Mouse (Mus musculus) cerebellum, adult 8-10 months (tissue): ENCODE measurements at regions not wholly inside any gene's neighbourhood (a gene's known extent, or its start where the extent isn't known, plus 50 kb on each side); places are given as distances from the start of the nearest gene placed in this dataset.

Source experiments
- DNase-seq: peaks from one replicate; pipeline ENCODE4 v3.0.0; 2022

DNA sequence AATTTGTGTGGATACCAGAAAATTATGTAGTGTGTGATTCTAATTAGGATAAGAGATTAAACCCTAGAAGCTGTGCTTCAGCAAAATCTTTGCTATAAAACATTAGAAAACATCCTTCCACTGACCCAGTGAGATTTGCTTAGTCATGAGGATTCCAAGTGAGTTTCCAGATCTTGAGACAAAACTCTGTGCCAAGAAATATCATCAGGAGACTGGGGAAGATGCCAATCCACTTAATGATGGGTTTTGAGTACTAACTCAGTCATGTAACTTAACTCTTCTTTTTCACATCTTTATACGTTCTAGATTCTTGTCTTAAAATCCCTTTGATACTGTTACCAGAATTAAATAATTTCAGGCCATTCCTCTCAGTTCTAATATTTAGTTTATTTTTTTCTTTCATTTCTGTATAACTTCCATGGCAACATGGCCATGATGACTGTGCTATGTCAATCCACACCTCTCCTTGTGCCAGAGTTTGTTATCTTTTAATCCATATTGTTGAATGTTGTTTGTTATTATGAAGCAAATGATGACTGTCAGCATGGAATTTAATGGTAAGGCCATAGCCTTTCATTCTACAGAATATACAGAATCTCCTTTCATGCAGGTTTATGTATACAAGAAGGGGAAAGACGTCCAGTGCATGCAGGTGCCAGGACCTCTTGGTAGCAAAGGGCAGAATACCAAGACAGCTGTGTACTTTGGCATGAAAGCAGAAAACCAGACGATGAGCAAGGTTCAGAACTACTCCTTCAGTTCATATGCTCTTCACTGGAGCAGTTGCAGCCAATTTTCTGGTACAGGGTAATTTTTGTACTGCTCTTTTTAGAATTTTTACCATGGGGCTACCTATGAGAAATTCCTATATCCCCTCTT is 599.7 kb upstream of the Adamts5 start:
- DNase-seq: no peak

GRCm38 (mm10) chr16:86475145-86475544 is 573.5 kb upstream of the Adamts5 start:
- no peak for DNase-seq

- no peak for DNase-seq
These were observed 571.6 kb upstream of the Adamts5 start for GRCm38 (mm10) chr16:86473059-86473740.

GRCm38 (mm10) chr16:86461073-86461472 is 559.4 kb upstream of the Adamts5 start:
- DNase-seq: no peak

DNA sequence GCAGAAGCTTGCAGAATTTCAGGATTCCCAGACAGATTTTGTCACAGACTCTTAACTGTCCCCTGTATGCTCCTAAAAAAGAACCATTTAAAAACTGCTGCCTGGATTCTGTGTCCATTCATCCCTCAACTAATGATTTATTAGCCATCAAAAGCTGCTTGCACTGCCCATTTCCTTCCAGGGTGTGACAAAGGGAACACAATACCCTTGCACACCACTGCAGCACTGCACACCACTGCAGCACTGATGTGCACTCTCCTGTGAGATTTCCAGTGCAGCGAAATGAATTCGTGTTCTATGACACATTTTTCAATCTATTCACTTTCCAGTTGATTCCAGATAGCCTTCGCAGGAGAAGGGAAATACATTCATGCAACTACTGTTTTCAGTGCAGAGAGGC is 555.0 kb upstream of the Adamts5 start:
- no peak for DNase-seq

- no peak for DNase-seq
These were observed 553.2 kb upstream of the Adamts5 start for GRCm38 (mm10) chr16:86454810-86455209.

DNA sequence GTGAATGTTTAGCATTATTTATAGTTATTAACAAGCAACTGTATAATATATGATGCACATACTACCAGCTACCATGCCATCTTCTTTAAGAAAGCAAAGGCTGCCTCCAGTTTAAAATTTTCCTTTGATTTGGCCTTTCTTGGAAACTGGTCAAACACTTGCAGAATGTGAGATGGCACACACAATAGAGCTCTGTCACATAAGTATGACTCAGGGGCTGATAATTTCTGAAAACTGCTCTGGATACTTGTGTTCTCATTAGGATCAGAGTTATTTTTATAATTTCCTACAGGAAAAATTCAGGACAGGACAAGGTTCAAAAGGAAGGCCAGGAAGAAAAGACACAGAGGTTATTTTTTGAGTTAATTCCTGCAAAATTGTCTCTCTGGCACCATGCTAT is 552.4 kb upstream of the Adamts5 start:
- DNase-seq: no peak

GRCm38 (mm10) chr16:86448478-86449160 is 547.0 kb upstream of the Adamts5 start:
- no peak for DNase-seq

DNA sequence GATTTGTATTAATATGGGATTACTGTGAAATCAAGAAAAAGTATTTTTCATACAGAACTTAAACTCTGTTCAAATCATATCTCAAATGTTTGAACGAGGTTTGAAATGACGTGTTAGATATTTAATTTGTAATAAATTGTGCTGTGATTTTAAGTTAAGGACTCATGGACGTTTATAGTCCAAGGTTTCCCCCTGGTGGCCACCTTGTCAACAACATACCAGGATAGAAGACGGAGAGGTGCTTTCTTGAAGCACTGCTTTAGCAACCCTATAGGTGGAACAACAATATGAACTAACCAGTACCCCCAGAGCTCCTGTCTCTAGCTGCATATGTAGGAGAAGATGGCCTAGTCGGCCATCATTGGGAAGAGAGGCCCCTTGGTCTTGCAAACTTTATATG is 517.8 kb upstream of the Adamts5 start:
- DNase-seq: peak; percentile 40

GRCm38 (mm10) chr16:86404309-86404708 is 502.7 kb upstream of the Adamts5 start:
- no peak for DNase-seq

- no peak for DNase-seq
These were observed 499.8 kb upstream of the Adamts5 start for GRCm38 (mm10) chr16:86401381-86401780.

DNA sequence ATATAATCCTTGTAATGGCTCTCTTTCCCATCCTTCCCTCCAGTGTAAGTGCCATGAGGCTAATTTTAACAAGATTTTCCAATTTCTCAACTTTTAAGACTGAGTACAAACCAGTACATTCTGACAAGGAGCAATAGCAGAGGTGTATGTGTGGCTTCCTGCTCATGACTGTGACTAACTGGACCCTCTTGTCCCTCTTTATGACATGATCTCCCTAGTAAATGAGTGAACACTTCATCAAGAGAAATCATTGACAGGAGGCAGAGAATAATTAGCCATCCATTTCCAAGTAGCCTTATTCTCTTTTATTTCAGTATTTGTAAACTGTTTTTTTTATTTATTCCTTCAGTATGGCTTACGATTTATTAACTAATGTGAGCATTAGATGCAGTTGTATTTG is 497.7 kb upstream of the Adamts5 start:
- no peak for DNase-seq

DNA sequence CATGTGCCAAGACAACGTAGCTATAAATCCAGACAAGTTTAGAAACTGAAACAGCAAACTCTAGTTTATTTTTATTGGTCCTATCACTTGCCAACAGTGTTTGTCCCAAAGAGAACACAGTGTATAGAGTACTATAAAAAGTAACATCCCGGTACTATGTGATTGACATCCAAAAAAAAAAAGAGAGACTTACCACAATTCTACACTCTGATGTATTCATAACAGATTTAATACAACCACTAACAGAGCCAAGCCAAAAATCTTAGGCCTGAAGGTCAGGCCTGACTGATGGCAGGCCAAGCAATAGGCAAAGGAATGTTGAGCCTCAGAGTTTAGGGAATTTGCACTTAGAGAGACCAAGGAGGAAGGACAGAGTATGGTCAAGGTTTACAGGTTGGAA is 495.9 kb upstream of the Adamts5 start:
- no peak for DNase-seq

DNA sequence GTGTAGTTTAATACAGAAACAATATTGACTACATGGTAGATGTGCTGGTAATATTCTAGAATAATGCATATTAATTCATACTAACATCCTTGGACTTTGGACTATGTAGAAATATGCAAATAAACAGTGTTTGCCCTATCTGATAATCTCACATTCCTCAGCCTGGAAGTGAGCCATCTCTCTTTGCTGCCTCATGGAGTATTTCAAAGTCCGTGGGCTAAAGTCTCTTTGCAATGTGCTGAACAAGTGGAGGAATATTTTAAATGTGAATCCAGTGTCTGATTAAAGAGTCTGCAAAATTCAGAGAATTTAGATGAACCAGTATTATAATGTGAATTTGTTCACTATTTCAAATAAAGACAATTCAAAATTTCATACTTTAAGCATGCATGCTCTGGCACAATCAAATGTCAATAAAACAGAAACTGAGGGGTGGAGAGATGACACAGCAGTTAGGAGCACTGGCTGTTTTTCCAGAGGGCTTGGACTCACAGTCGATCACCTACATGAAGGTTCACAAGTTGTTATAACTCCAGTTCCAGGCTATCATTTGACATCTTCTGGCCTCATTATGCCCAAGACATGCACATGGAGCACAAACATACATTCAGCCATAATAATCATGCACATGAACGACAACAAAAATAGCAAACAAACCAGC is 487.6 kb upstream of the Adamts5 start:
- no peak for DNase-seq

GRCm38 (mm10) chr16:86388128-86388527 is 486.5 kb upstream of the Adamts5 start:
- DNase-seq: no peak

DNA sequence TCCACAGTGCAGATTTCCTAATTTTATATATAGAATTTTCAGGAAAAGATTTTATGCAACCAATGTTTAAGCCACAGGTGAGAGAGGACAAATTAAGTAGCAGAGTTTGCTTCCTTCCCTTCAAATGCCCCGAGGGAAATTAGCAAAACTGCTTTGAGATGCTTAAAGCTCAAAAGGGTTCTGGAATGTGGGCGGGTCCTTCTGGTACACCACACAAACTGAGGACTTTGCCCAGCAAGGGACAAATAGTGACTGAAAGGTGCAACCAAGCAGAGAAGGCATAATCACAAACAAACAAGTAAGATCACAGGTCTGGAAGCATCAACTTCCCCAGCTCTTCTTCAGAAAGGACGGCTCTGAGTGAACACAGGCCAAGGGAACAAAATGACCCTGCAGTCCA is 476.4 kb upstream of the Adamts5 start:
- DNase-seq: no peak

DNA sequence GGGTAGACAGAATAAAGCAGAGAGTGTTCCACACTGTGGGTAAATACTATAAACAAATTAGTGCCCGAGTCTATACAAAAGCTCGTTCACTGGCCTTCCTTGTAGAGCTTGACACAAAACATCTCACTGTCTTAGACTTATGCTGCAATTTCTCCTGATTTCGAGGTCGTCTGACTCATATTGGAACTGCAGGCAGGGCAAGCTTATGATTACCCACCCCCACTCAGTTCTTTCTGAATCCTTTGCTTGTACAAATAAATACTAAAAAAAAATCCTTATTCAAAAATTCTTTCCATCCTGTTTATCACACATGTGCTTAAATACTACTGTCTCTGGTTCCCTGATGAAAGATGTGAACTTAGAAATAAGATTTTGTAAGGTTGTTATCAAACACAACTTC is 470.0 kb upstream of the Adamts5 start:
- DNase-seq: no peak

- no peak for DNase-seq
These were observed 466.8 kb upstream of the Adamts5 start for GRCm38 (mm10) chr16:86368449-86368848.

GRCm38 (mm10) chr16:86366197-86366596 is 464.6 kb upstream of the Adamts5 start:
- no peak for DNase-seq

DNA sequence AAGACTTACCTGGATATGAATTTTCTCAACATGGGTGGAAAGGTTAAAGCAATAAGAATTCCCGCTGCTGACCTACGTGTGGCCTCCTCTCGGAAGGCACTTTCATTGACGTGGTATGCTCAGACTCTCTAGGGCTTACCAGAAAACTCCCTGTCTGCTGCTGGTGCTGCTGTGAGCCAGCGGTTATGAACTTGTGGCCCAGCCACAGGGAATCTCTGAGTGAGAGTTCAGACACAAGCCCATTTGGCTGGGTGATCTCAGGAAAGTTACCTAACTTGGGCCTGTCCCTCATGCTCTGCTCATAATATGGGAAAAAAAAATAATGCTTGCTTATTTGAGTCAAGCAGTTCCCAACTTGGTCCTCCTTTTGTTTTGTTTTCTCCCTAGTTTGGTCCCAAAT is 459.5 kb upstream of the Adamts5 start:
- DNase-seq: no peak

- DNase-seq: no peak
These were observed 453.4 kb upstream of the Adamts5 start for GRCm38 (mm10) chr16:86355036-86355435.

GRCm38 (mm10) chr16:86347753-86348152 is 446.1 kb upstream of the Adamts5 start:
- no peak for DNase-seq

DNA sequence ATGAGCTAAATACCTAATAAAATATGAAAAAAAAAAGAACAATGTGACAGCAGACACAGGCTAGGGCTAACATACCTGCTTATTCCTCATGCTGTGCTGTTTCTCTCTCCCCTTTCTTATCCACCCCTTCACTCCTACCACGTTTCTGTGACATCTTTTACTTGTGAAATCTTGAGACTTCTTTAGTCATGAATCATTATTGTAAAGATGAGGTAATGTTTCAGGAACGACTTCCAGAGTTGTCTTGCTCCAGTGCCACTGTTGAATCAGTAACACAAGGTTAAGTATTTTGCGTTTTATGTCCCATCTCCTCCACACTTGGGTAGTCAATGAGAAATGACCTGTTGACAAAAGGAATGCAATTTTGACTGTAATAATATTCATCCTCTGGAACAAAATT is 445.3 kb upstream of the Adamts5 start:
- no peak for DNase-seq
